Mouse (Mus musculus) limb, embryonic 11.5 days (tissue): ENCODE data around the gene Cep128. TPM values are rescaled to one million over a fixed set of nuclear protein-coding genes. Genes with fewer than 3 reads are reported as not detected.
"Not testable (repeated sequence)": the region's sequence is repeated elsewhere in the genome, so short reads cannot be mapped to it uniquely, and the experiment has no call there.

Experiments
- ATAC-seq: fragments of 200-750 bp; cut with Nextera tagmentation; 2 replicates; pipeline ENCODE4 v1.8.0; 2017; ENCODE audit warnings: low read depth; ENCODE audit not compliant: insufficient number of reproducible peaks, low FRiP score, low TSS enrichment
- DNase-seq: peaks from one replicate; pipeline ENCODE4 v3.0.0-alpha.2; 2015; ENCODE audit warnings: low spot score
- H3K27ac ChIP-seq: fragments of 300-500 bp; sonication (generic); replicated peaks from 2 replicates; pipeline ENCODE4 v1.5.1; 2014; ENCODE audit warnings: low read depth, mild to moderate bottlenecking, low read length
- H3K27me3 ChIP-seq: fragments of 300-500 bp; sonication (generic); 2 replicates; pipeline ENCODE4 v1.6.1; 2014; ENCODE audit warnings: mild to moderate bottlenecking, low read length, mixed read lengths; ENCODE audit not compliant: control insufficient read depth, insufficient read depth
- H3K36me3 ChIP-seq: fragments of 300-500 bp; sonication (generic); 2 replicates; pipeline ENCODE4 v1.6.1; 2014; ENCODE audit warnings: mild to moderate bottlenecking, low read length, moderate library complexity, mixed read lengths; ENCODE audit not compliant: control insufficient read depth, insufficient read depth
- H3K4me1 ChIP-seq: fragments of 300-500 bp; sonication (generic); 2 replicates; pipeline ENCODE4 v1.6.1; 2014; ENCODE audit warnings: low read length, mixed read lengths; ENCODE audit not compliant: control insufficient read depth, insufficient read depth
- H3K4me2 ChIP-seq: fragments of 300-500 bp; sonication (generic); 2 replicates; pipeline ENCODE4 v1.6.1; 2014; ENCODE audit warnings: low read depth, mild to moderate bottlenecking, moderate library complexity; ENCODE audit not compliant: severe bottlenecking
- H3K4me3 ChIP-seq: fragments of 300-500 bp; sonication (generic); 2 replicates; pipeline ENCODE4 v1.5.1; 2014; ENCODE audit warnings: low read depth, low read length
- H3K9ac ChIP-seq: fragments of 300-500 bp; sonication (generic); 2 replicates; pipeline ENCODE4 v1.6.1; 2014; ENCODE audit warnings: mild to moderate bottlenecking, low read length
- H3K9me3 ChIP-seq: fragments of 300-500 bp; sonication (generic); 2 replicates; pipeline ENCODE4 v1.6.1; 2016; ENCODE audit warnings: low read length; ENCODE audit not compliant: control insufficient read depth
- WGBS: fragments of 180-500 bp; shearing (Covaris S2); extraction: QIAGEN DNeasy Blood & Tissue Kit; methylation state at CpG from one replicate; pipeline ENCODE4 v1.1.7; 2014; 5-methylcytosine and 5-hydroxymethylcytosine counted together
- polyA plus RNA-seq: library from polyadenylated mRNA; unstranded; fragments of >200 nt; fragmentation: Nextera tagmentation; extraction: Ambion mirVana; gene quantifications from 2 replicates; pipeline ENCODE4 v1.2.1, GENCODE M21; 2014

The Cep128 gene
- polyA plus RNA-seq, 1 experiment from 2014 or later: 10.1 TPM

DNA sequence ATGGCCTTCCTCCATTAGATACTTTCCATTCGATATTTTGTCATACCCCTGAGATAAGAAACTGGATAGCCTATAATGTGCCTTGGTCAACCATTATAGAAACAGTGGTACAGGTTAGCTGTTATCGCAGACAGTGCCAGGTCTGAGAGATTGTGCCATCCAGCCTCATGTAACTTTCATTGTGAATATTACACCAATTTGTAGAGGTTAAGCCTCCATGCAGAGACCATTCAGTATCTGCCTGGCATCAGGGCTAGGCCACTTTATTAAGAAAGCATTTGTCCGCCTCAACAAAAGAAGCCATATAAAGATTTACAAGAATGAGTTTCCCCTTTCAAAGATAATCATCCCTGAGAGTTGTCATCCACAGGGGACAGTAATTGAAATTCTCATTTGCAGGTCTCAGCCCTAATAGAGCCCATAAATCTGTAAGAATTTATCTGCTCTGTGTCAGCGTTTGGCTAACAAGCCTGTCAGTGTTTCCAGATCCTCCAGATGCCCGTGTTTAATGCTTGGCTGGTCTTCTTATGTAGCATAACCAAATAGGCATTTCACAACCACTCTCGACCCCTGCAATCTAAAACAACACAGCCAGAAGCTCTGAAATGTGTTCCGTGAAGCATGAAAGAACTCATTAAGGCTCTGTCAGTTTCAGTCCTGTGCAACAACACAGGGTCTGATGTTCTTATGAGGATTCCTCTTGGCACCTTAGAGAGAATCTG is 28.4 kb upstream of the Cep128 start:
- H3K4me2 ChIP-seq: no peak overlapping the region
- H3K27ac ChIP-seq: no peak overlapping the region
- no peak overlapping the region for H3K9ac ChIP-seq
- H3K4me3 ChIP-seq: no peak overlapping the region
- 45% methylated on average over 7 of the region's 7 CpGs for WGBS
- H3K27me3 ChIP-seq: no peaks in the 10 kb centered on the region
- H3K4me1 ChIP-seq: 0 out of 2 replicates have a peak, but pooled peaks cover 3% of the 10 kb centered on the region
- H3K36me3 ChIP-seq: no peaks in the 10 kb centered on the region
- H3K9me3 ChIP-seq: no peaks in the 10 kb centered on the region
- 0 out of 2 replicates have a peak, but pooled peaks have one; percentile 51 for ATAC-seq
- no peak for DNase-seq

GRCm38 (mm10) chr12:91410306-91410705 is 26.1 kb upstream of the Cep128 start:
- no peaks in the 10 kb centered on the region for H3K36me3 ChIP-seq
- ATAC-seq (no peak), DNase-seq (no peak)
- no peak overlapping the region for H3K4me2 ChIP-seq
- no peak overlapping the region for H3K27ac ChIP-seq
- H3K4me3 ChIP-seq: no peak overlapping the region
- no peaks in the 10 kb centered on the region for H3K9me3 ChIP-seq
- 0 out of 2 replicates have a peak, but pooled peaks cover 3% of the 10 kb centered on the region for H3K4me1 ChIP-seq
- no peaks in the 10 kb centered on the region for H3K27me3 ChIP-seq
- H3K9ac ChIP-seq: no peak overlapping the region
- WGBS: 91% methylated on average over 4 of the region's 4 CpGs

- peak overlapping the region; percentile 73 for H3K4me2 ChIP-seq
- no peak overlapping the region for H3K27ac ChIP-seq
- no peak overlapping the region; the same call in 1 of the 2 replicates for H3K9ac ChIP-seq
- H3K36me3 ChIP-seq: no peaks in the 10 kb centered on the region
- peak overlapping the region; percentile 43 for H3K4me3 ChIP-seq
- H3K27me3 ChIP-seq: peaks cover 9% of the 10 kb centered on the region
- 5% methylated on average over 12 of the region's 12 CpGs for WGBS
- no peaks in the 10 kb centered on the region for H3K4me1 ChIP-seq
- DNase-seq (no peak), ATAC-seq (peak; percentile 29; the same call in 1 of the 2 replicates)
- H3K9me3 ChIP-seq: no peaks in the 10 kb centered on the region
Observed at GRCm38 (mm10) chr12:91401049-91401352, 16.8 kb upstream of the Cep128 start.

- H3K9ac ChIP-seq: no peak overlapping the region; the same call in 1 of the 2 replicates
- DNase-seq (peak; percentile 87), ATAC-seq (peak; percentile 86)
- WGBS: under 1% methylated on average over 38 of the region's 38 CpGs
- H3K9me3 ChIP-seq: no peaks in the 10 kb centered on the region
- H3K4me1 ChIP-seq: no peaks in the 10 kb centered on the region
- no peak overlapping the region for H3K27ac ChIP-seq
- H3K27me3 ChIP-seq: peaks cover 9% of the 10 kb centered on the region
- peak overlapping the region; percentile 43 for H3K4me3 ChIP-seq
- no peaks in the 10 kb centered on the region for H3K36me3 ChIP-seq
- peak overlapping the region; percentile 73 for H3K4me2 ChIP-seq
Observed at GRCm38 (mm10) chr12:91400232-91401048, 16.2 kb upstream of the Cep128 start.

GRCm38 (mm10) chr12:91383516-91384264 is 519 bp downstream of the Cep128 start:
- H3K36me3 ChIP-seq: no peaks in the 10 kb centered on the region
- H3K9ac ChIP-seq: peak overlapping the region; percentile 67
- no peak overlapping the region for H3K27ac ChIP-seq
- WGBS: 8% methylated on average over 22 of the region's 22 CpGs
- H3K4me1 ChIP-seq: no peaks in the 10 kb centered on the region
- ATAC-seq (peak; percentile 67), DNase-seq (no peak)
- H3K27me3 ChIP-seq: no peaks in the 10 kb centered on the region
- peak overlapping the region; percentile 71 for H3K4me3 ChIP-seq
- no peaks in the 10 kb centered on the region for H3K9me3 ChIP-seq
- H3K4me2 ChIP-seq: peak overlapping the region; percentile 87

DNA sequence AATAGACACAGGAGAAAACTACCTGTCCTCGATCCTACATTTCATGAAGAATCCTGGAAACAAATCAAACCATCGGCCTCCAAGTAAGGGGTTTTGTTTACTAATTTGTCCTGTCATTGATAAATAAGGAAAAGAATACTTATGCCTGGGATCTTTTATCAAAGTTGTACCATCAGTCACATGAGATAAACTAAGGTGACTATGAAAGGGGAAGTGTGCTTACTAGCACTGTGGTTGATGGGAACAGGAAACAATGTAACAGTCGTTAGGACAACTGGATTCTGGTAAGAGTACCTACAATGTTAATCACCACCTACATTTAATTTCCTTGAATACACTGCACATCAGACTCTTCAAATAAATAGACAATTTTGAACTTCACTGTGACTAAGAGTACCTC is 15.0 kb downstream of the Cep128 start:
- no peaks in the 10 kb centered on the region for H3K27me3 ChIP-seq
- ATAC-seq (no peak), DNase-seq (no peak)
- no peaks in the 10 kb centered on the region for H3K9me3 ChIP-seq
- H3K9ac ChIP-seq: no peak overlapping the region
- 89% methylated on average over 3 of the region's 3 CpGs for WGBS
- H3K27ac ChIP-seq: no peak overlapping the region
- no peak overlapping the region for H3K4me2 ChIP-seq
- H3K4me1 ChIP-seq: no peaks in the 10 kb centered on the region
- no peaks in the 10 kb centered on the region for H3K36me3 ChIP-seq
- no peak overlapping the region for H3K4me3 ChIP-seq

GRCm38 (mm10) chr12:91353783-91354182 is 30.4 kb downstream of the Cep128 start:
- Histone ChIP-seq H3K4me2 (no peak overlapping the region), H3K27me3 (no peaks in the 10 kb centered on the region), H3K4me3 (no peak overlapping the region), H3K9ac (no peak overlapping the region), H3K36me3 (0 out of 2 replicates have a peak, but pooled peaks cover 2% of the 10 kb centered on the region), H3K9me3 (no peaks in the 10 kb centered on the region), H3K27ac (no peak overlapping the region), H3K4me1 (no peaks in the 10 kb centered on the region)
- no peak for DNase-seq
- ATAC-seq: no peak
- WGBS: 91% methylated on average over 8 of the region's 8 CpGs

DNA sequence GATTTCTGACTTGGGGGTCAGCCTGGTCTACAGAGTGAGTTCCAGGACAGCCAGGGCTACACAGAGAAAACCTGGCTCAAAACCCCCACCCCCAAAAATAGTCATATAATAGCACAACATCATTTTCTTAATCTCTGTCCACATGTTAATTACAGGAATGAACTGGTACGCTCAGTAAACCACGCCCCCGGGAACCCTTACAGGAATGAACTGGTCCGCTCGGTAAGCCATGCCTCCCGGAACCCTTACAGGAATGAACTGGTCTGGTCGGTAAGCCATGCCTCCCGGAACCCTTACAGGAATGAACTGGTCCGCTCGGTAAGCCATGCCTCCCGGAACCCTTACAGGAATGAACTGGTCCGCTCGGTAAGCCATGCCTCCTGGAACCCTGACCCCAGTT is 45.6 kb downstream of the Cep128 start:
- not testable (repeated sequence) for H3K4me3 ChIP-seq, H3K9me3 ChIP-seq, DNase-seq, H3K27me3 ChIP-seq, H3K9ac ChIP-seq, ATAC-seq, H3K27ac ChIP-seq, H3K36me3 ChIP-seq, H3K4me1 ChIP-seq, H3K4me2 ChIP-seq
- WGBS: 93% methylated on average over 13 of the region's 13 CpGs
